Mouse (Mus musculus): ENCODE data around the gene Hrh1. TPM values are rescaled to one million over a fixed set of nuclear protein-coding genes. Genes with fewer than 3 reads are reported as not detected.

The Hrh1 gene
- 1.5 and 1.8 TPM in 2 replicates for polyA plus RNA-seq (2015; fragmentation: Nextera tagmentation; extraction: Ambion mirVana)

GRCm38 (mm10) chr6:114397691-114398217 is at the start of gene Hrh1:
Gene Hrh1 (plus strand): TSS chr6:114397936.
- Histone ChIP-seq H3K27ac (ENCODE audit: low read length) (no peak within 1 kb of the TSS), H3K27me3 (ENCODE audit: control insufficient read depth, insufficient read depth, low read depth, low read length) (peaks cover 33% of the 10 kb centered on the region), H3K4me2 (ENCODE audit: low read length) (peak within 1 kb of the TSS; percentile 97), H3K4me3 (ENCODE audit: low read depth, low read length) (peak within 1 kb of the TSS; percentile 53), H3K9me3 (replicated peaks; ENCODE audit: control insufficient read depth, low read length, poor library complexity, severe bottlenecking) (no peaks in the 10 kb centered on the region), H3K36me3 (ENCODE audit: control insufficient read depth, insufficient read depth, low read length) (no peaks in the 10 kb centered on the region), H3K4me1 (ENCODE audit: control insufficient read depth, insufficient read depth, low read length) (peaks cover 3% of the 10 kb centered on the region; the same call in 1 of the 2 replicates), H3K9ac (ENCODE audit: low read depth, low read length) (peak within 1 kb of the TSS; percentile 56)
- WGBS = 1% methylated on average over 38 of the region's 56 CpGs
- ATAC-seq = 0 out of 2 replicates have a peak, but pooled peaks have one; percentile 31

GRCm38 (mm10) chr6:114354635-114355034 is 43.1 kb upstream of the Hrh1 start:
- H3K4me3 ChIP-seq (ENCODE audit: low read depth, low read length) = no peak overlapping the region
- H3K9me3 ChIP-seq (replicated peaks; ENCODE audit: control insufficient read depth, low read length, poor library complexity, severe bottlenecking) = no peaks in the 10 kb centered on the region
- no peak overlapping the region for H3K4me2 ChIP-seq (ENCODE audit: low read length)
- H3K27me3 ChIP-seq (ENCODE audit: control insufficient read depth, insufficient read depth, low read depth, low read length) = no peaks in the 10 kb centered on the region
- ATAC-seq = no peak
- no peaks in the 10 kb centered on the region for H3K36me3 ChIP-seq (ENCODE audit: control insufficient read depth, insufficient read depth, low read length)
- WGBS = 84% methylated on average over 4 of the region's 4 CpGs
- no peaks in the 10 kb centered on the region for H3K4me1 ChIP-seq (ENCODE audit: control insufficient read depth, insufficient read depth, low read length)
- no peak overlapping the region for H3K9ac ChIP-seq (ENCODE audit: low read depth, low read length)
- H3K27ac ChIP-seq (ENCODE audit: low read length) = no peak overlapping the region

GRCm38 (mm10) chr6:114358171-114358570 is 39.6 kb upstream of the Hrh1 start:
- no peak overlapping the region for H3K4me3 ChIP-seq (ENCODE audit: low read depth, low read length)
- 68% methylated on average over 3 of the region's 3 CpGs for WGBS
- H3K4me2 ChIP-seq (ENCODE audit: low read length) = no peak overlapping the region
- H3K36me3 ChIP-seq (ENCODE audit: control insufficient read depth, insufficient read depth, low read length) = no peaks in the 10 kb centered on the region
- no peak overlapping the region for H3K9ac ChIP-seq (ENCODE audit: low read depth, low read length)
- H3K27ac ChIP-seq (ENCODE audit: low read length) = no peak overlapping the region
- ATAC-seq = no peak
- H3K4me1 ChIP-seq (ENCODE audit: control insufficient read depth, insufficient read depth, low read length) = no peaks in the 10 kb centered on the region
- no peaks in the 10 kb centered on the region for H3K27me3 ChIP-seq (ENCODE audit: control insufficient read depth, insufficient read depth, low read depth, low read length)
- no peaks in the 10 kb centered on the region for H3K9me3 ChIP-seq (replicated peaks; ENCODE audit: control insufficient read depth, low read length, poor library complexity, severe bottlenecking)

GRCm38 (mm10) chr6:114362355-114362754 is 35.4 kb upstream of the Hrh1 start:
- 86% methylated on average over 4 of the region's 4 CpGs for WGBS
- Histone ChIP-seq H3K27ac (ENCODE audit: low read length) (no peak overlapping the region), H3K9me3 (replicated peaks; ENCODE audit: control insufficient read depth, low read length, poor library complexity, severe bottlenecking) (no peaks in the 10 kb centered on the region), H3K4me3 (ENCODE audit: low read depth, low read length) (no peak overlapping the region), H3K4me2 (ENCODE audit: low read length) (no peak overlapping the region), H3K4me1 (ENCODE audit: control insufficient read depth, insufficient read depth, low read length) (no peaks in the 10 kb centered on the region), H3K9ac (ENCODE audit: low read depth, low read length) (no peak overlapping the region), H3K27me3 (ENCODE audit: control insufficient read depth, insufficient read depth, low read depth, low read length) (no peaks in the 10 kb centered on the region), H3K36me3 (ENCODE audit: control insufficient read depth, insufficient read depth, low read length) (no peaks in the 10 kb centered on the region)
- no peak for ATAC-seq

- H3K9ac ChIP-seq (ENCODE audit: low read depth, low read length) = no peak overlapping the region
- no peak for ATAC-seq
- no peaks in the 10 kb centered on the region for H3K36me3 ChIP-seq (ENCODE audit: control insufficient read depth, insufficient read depth, low read length)
- H3K4me1 ChIP-seq (ENCODE audit: control insufficient read depth, insufficient read depth, low read length) = no peaks in the 10 kb centered on the region
- H3K4me3 ChIP-seq (ENCODE audit: low read depth, low read length) = no peak overlapping the region
- 82% methylated on average over 8 of the region's 8 CpGs for WGBS
- no peaks in the 10 kb centered on the region for H3K9me3 ChIP-seq (replicated peaks; ENCODE audit: control insufficient read depth, low read length, poor library complexity, severe bottlenecking)
- no peaks in the 10 kb centered on the region for H3K27me3 ChIP-seq (ENCODE audit: control insufficient read depth, insufficient read depth, low read depth, low read length)
- no peak overlapping the region for H3K4me2 ChIP-seq (ENCODE audit: low read length)
- no peak overlapping the region for H3K27ac ChIP-seq (ENCODE audit: low read length)
Measured at GRCm38 (mm10) chr6:114363740-114364139, 34.0 kb upstream of the Hrh1 start.

GRCm38 (mm10) chr6:114364734-114365133 is 33.0 kb upstream of the Hrh1 start:
- Histone ChIP-seq H3K36me3 (ENCODE audit: control insufficient read depth, insufficient read depth, low read length) (no peaks in the 10 kb centered on the region), H3K4me1 (ENCODE audit: control insufficient read depth, insufficient read depth, low read length) (no peaks in the 10 kb centered on the region), H3K27ac (ENCODE audit: low read length) (no peak overlapping the region), H3K9me3 (replicated peaks; ENCODE audit: control insufficient read depth, low read length, poor library complexity, severe bottlenecking) (no peaks in the 10 kb centered on the region), H3K27me3 (ENCODE audit: control insufficient read depth, insufficient read depth, low read depth, low read length) (no peaks in the 10 kb centered on the region), H3K4me2 (ENCODE audit: low read length) (no peak overlapping the region), H3K9ac (ENCODE audit: low read depth, low read length) (no peak overlapping the region), H3K4me3 (ENCODE audit: low read depth, low read length) (no peak overlapping the region)
- 86% methylated on average over 5 of the region's 5 CpGs for WGBS
- ATAC-seq = no peak

GRCm38 (mm10) chr6:114366191-114366590 is 31.5 kb upstream of the Hrh1 start:
- WGBS = 61% methylated on average over 5 of the region's 5 CpGs
- H3K4me1 ChIP-seq (ENCODE audit: control insufficient read depth, insufficient read depth, low read length) = no peaks in the 10 kb centered on the region

GRCm38 (mm10) chr6:114367681-114368080 is 30.1 kb upstream of the Hrh1 start:
- Histone ChIP-seq H3K36me3 (ENCODE audit: control insufficient read depth, insufficient read depth, low read length) (no peaks in the 10 kb centered on the region), H3K27me3 (ENCODE audit: control insufficient read depth, insufficient read depth, low read depth, low read length) (no peaks in the 10 kb centered on the region), H3K27ac (ENCODE audit: low read length) (no peak overlapping the region), H3K4me3 (ENCODE audit: low read depth, low read length) (no peak overlapping the region), H3K4me1 (ENCODE audit: control insufficient read depth, insufficient read depth, low read length) (no peaks in the 10 kb centered on the region), H3K4me2 (ENCODE audit: low read length) (no peak overlapping the region), H3K9me3 (replicated peaks; ENCODE audit: control insufficient read depth, low read length, poor library complexity, severe bottlenecking) (no peaks in the 10 kb centered on the region), H3K9ac (ENCODE audit: low read depth, low read length) (no peak overlapping the region)
- no peak for ATAC-seq
- 54% methylated on average over 6 of the region's 6 CpGs for WGBS

More at GRCm38 (mm10) chr6:114366191-114366590, 31.5 kb upstream of the Hrh1 start:
- H3K27ac ChIP-seq (ENCODE audit: low read length) = no peak overlapping the region
- no peak overlapping the region for H3K4me3 ChIP-seq (ENCODE audit: low read depth, low read length)
- H3K27me3 ChIP-seq (ENCODE audit: control insufficient read depth, insufficient read depth, low read depth, low read length) = no peaks in the 10 kb centered on the region
- no peak overlapping the region for H3K9ac ChIP-seq (ENCODE audit: low read depth, low read length)
- H3K9me3 ChIP-seq (replicated peaks; ENCODE audit: control insufficient read depth, low read length, poor library complexity, severe bottlenecking) = no peaks in the 10 kb centered on the region
- no peak overlapping the region for H3K4me2 ChIP-seq (ENCODE audit: low read length)
- no peak for ATAC-seq
- H3K36me3 ChIP-seq (ENCODE audit: control insufficient read depth, insufficient read depth, low read length) = no peaks in the 10 kb centered on the region

- Histone ChIP-seq H3K4me1 (ENCODE audit: control insufficient read depth, insufficient read depth, low read length) (no peaks in the 10 kb centered on the region), H3K9me3 (replicated peaks; ENCODE audit: control insufficient read depth, low read length, poor library complexity, severe bottlenecking) (no peaks in the 10 kb centered on the region), H3K4me3 (ENCODE audit: low read depth, low read length) (no peak overlapping the region), H3K27me3 (ENCODE audit: control insufficient read depth, insufficient read depth, low read depth, low read length) (no peaks in the 10 kb centered on the region), H3K9ac (ENCODE audit: low read depth, low read length) (no peak overlapping the region), H3K4me2 (ENCODE audit: low read length) (no peak overlapping the region), H3K27ac (ENCODE audit: low read length) (no peak overlapping the region), H3K36me3 (ENCODE audit: control insufficient read depth, insufficient read depth, low read length) (no peaks in the 10 kb centered on the region)
- 75% methylated on average over 6 of the region's 6 CpGs for WGBS
- ATAC-seq = no peak
Measured at GRCm38 (mm10) chr6:114368196-114368595, 29.5 kb upstream of the Hrh1 start.

All from midbrain, embryonic 16.5 days (tissue).